Mouse (Mus musculus): ENCODE data around the gene Klk1b8. TPM values are rescaled to one million over a fixed set of nuclear protein-coding genes. Genes with fewer than 3 reads are reported as not detected.
"Not testable (repeated sequence)": the region's sequence is repeated elsewhere in the genome, so short reads cannot be mapped to it uniquely, and the experiment has no call there.

The Klk1b8 gene
- total RNA-seq, 1 experiment from 2014 or later: not detected

DNA sequence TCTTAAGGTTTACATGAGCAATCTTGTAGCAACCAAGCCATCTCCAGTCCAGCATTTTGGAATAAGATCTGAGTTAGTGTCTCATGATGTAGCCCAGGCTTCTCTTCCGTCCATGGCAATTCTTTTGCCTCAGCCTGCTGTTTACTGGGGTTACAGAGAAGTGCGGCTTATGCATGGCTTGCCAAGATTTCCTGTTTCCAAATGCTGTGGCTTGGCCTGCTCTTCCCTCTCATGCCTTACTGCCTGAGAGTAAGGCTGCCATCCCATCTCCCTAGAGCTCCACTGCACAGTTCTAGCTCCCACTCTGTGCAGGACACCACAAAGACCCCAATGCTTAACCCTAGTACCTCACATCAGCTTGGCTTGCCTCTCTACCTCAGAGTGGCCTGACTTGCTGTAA lies 17.1 kb downstream of the Klk1b8 start:
- ATAC-seq (replicated peaks in 1 of 2; ENCODE audit: insufficient read depth in 1 of 2, low FRiP score in 2 of 2, low TSS enrichment in 1 of 2, low read depth in 1 of 2, poor library complexity in 2 of 2, severe bottlenecking in 2 of 2): no peak

GRCm38 (mm10) chr7:43975761-43976160 lies 25.3 kb downstream of the Klk1b8 start, which contains the start of gene Klk1b9:
Gene Klk1b9, plus strand, starts transcription at chr7:43976061.
- not testable (repeated sequence) for ATAC-seq (replicated peaks in 1 of 2; ENCODE audit: insufficient read depth in 1 of 2, low FRiP score in 2 of 2, low TSS enrichment in 1 of 2, low read depth in 1 of 2, poor library complexity in 2 of 2, severe bottlenecking in 2 of 2)

GRCm38 (mm10) chr7:43985657-43986056 lies 35.2 kb downstream of the Klk1b8 start:
- no peak for ATAC-seq (replicated peaks in 1 of 2; ENCODE audit: insufficient read depth in 1 of 2, low FRiP score in 2 of 2, low TSS enrichment in 1 of 2, low read depth in 1 of 2, poor library complexity in 2 of 2, severe bottlenecking in 2 of 2)

DNA sequence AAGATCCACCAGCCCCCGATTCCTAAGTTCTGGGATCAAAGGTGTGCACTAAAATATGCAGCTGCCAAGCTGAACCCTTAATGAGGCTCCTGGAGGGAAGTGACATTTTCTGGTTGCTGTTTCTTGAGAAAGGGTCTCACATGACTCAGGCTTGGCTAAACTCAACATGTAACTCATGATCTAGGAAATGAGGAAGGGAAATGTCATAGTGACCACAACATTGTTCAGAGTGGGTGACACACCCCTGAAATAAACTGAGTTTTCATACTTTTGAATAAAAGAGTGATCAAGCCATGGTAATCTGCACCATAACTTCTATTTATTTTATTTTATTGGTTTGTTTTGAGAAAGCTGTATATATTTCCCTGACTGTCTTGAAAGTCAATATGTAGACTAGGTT lies 44.4 kb downstream of the Klk1b8 start:
- not testable (repeated sequence) for ATAC-seq (replicated peaks in 1 of 2; ENCODE audit: insufficient read depth in 1 of 2, low FRiP score in 2 of 2, low TSS enrichment in 1 of 2, low read depth in 1 of 2, poor library complexity in 2 of 2, severe bottlenecking in 2 of 2)

DNA sequence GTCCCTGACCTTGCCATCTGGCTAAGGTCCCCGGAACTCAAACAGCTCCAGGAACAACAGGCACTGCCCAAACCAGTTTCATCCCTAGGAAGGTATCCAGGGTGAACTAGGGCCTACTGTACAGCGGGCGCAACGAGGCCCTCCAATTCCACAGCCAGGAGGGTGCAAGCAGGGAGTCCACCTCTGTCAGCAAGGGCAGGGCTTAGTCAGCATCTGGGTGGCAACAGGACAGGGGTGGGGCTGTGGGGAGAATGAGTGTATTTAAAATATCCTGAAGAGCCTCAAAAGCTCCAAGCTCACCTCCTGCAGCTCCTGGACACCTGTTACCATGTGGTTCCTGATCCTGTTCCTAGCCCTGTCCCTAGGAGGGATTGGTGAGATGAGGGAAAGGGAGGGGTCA lies 45.1 kb downstream of the Klk1b8 start, which contains the start of gene Klk1b11:
Klk1b11 (plus strand) TSS at position 301 of the 400 bp plus-strand sequence.
- ATAC-seq (replicated peaks in 1 of 2; ENCODE audit: insufficient read depth in 1 of 2, low FRiP score in 2 of 2, low TSS enrichment in 1 of 2, low read depth in 1 of 2, poor library complexity in 2 of 2, severe bottlenecking in 2 of 2): not testable (repeated sequence)

Other genes with a start within 250 kb of the Klk1b8 start
- gene Klk13, start 238.1 kb upstream of the Klk1b8 start, total RNA-seq (2017): not detected in 2 replicates
- not detected in 2 replicates for gene Klk12, start 181.8 kb upstream of the Klk1b8 start, total RNA-seq (2017)
- not detected in 2 replicates for gene Klk11, start 176.1 kb upstream of the Klk1b8 start, total RNA-seq (2017)
- not detected in 2 replicates for gene Klk10, start 169.6 kb upstream of the Klk1b8 start, total RNA-seq (2017)
- gene Klk9, start 158.8 kb upstream of the Klk1b8 start, total RNA-seq (2017): not detected in 2 replicates
- gene Klk8, start 153.1 kb upstream of the Klk1b8 start, total RNA-seq (2017): 45.1 and 49.5 TPM in 2 replicates
- gene Klk7, start 139.4 kb upstream of the Klk1b8 start, total RNA-seq (2017): 0.10 TPM in 1 of 2 replicates, not detected in the other
- not detected in 2 replicates for gene Klk6, start 126.2 kb upstream of the Klk1b8 start, total RNA-seq (2017)
- not detected in 2 replicates for gene Klk5, start 108.7 kb upstream of the Klk1b8 start, total RNA-seq (2017)
- not detected in 2 replicates for gene Klk4, start 69.5 kb upstream of the Klk1b8 start, total RNA-seq (2017)
- gene Klk15, start 16.9 kb upstream of the Klk1b8 start, total RNA-seq (2017): not detected in 2 replicates
- not detected in 2 replicates for gene Klk1b1, start 16.1 kb downstream of the Klk1b8 start, total RNA-seq (2017)
- not detected in 2 replicates for gene Klk1b9, start 25.4 kb downstream of the Klk1b8 start, total RNA-seq (2017)
- not detected in 2 replicates for gene Klk1b11, start 45.2 kb downstream of the Klk1b8 start, total RNA-seq (2017)
- not detected in 2 replicates for gene Klk1b26, start 61.5 kb downstream of the Klk1b8 start, total RNA-seq (2017)
- not detected in 2 replicates for gene Klk1b27, start 101.6 kb downstream of the Klk1b8 start, total RNA-seq (2017)
- not detected in 2 replicates for gene Klk1b21, start 151.7 kb downstream of the Klk1b8 start, total RNA-seq (2017)
- gene Klk1b22, start 162.0 kb downstream of the Klk1b8 start, total RNA-seq (2017): not detected in 2 replicates
- not detected in 2 replicates for gene Klk1b16, start 186.1 kb downstream of the Klk1b8 start, total RNA-seq (2017)
- not detected in 2 replicates for gene Klk1b24, start 237.6 kb downstream of the Klk1b8 start, total RNA-seq (2017)
- gene Klk1b3, start 247.5 kb downstream of the Klk1b8 start, total RNA-seq (2017): not detected in 2 replicates

Measured in hematopoietic stem cell, adult 5-6 weeks (primary cell).